Mouse (Mus musculus) forebrain, embryonic 14.5 days (tissue): ENCODE data around the gene Serpina11. TPM values are rescaled to one million over a fixed set of nuclear protein-coding genes. Genes with fewer than 3 reads are reported as not detected.

Experiments used
- ATAC-seq: fragments of 200-750 bp; cut with Nextera tagmentation; 2 replicates; pipeline ENCODE4 v1.8.0; 2017; ENCODE audit warnings: mild to moderate bottlenecking, moderate library complexity
- DNase-seq: peaks from one replicate; pipeline ENCODE4 v3.0.0-alpha.2; 2015; ENCODE audit warnings: low spot score
- H3K27ac ChIP-seq: fragments of 300-500 bp; sonication (generic); 2 replicates; pipeline ENCODE4 v1.5.1; 2014; ENCODE audit warnings: low read depth, mild to moderate bottlenecking, control low read depth, low read length, moderate library complexity
- H3K27me3 ChIP-seq: fragments of 300-500 bp; sonication (generic); replicated peaks from 2 replicates; pipeline ENCODE4 v1.6.1; 2014; ENCODE audit warnings: low read length, control low read depth, mixed read lengths; ENCODE audit not compliant: control insufficient read depth, insufficient read depth
- H3K36me3 ChIP-seq: fragments of 300-500 bp; sonication (generic); 2 replicates; pipeline ENCODE4 v1.6.1; 2014; ENCODE audit warnings: low read length, control low read depth; ENCODE audit not compliant: control insufficient read depth, insufficient read depth
- H3K4me1 ChIP-seq: fragments of 300-500 bp; sonication (generic); 2 replicates; pipeline ENCODE4 v1.6.1; 2014; ENCODE audit warnings: antibody characterized with exemption, low read length, control low read depth; ENCODE audit not compliant: control insufficient read depth, insufficient read depth
- H3K4me2 ChIP-seq: fragments of 300-500 bp; sonication (generic); 2 replicates; pipeline ENCODE4 v1.6.1; 2014; ENCODE audit warnings: mild to moderate bottlenecking, control low read depth, low read length
- H3K4me3 ChIP-seq: fragments of 300-500 bp; sonication (generic); 2 replicates; pipeline ENCODE4 v1.5.1; 2014; ENCODE audit warnings: low read depth, low read length, control low read depth
- H3K9ac ChIP-seq: fragments of 300-500 bp; sonication (generic); 2 replicates; pipeline ENCODE4 v1.6.1; 2014; ENCODE audit warnings: mild to moderate bottlenecking, low read length, control low read depth, moderate library complexity
- H3K9me3 ChIP-seq: fragments of 300-500 bp; sonication (generic); replicated peaks from 2 replicates; pipeline ENCODE4 v1.6.1; 2016; ENCODE audit warnings: low read length, control low read depth, mixed read lengths; ENCODE audit not compliant: control insufficient read depth
- WGBS: fragments of 180-500 bp; shearing (Covaris S2); extraction: QIAGEN DNeasy Blood & Tissue Kit; methylation state at CpG from one replicate; pipeline ENCODE4 v1.1.7; 2014; 5-methylcytosine and 5-hydroxymethylcytosine counted together
- polyA plus RNA-seq: library from polyadenylated mRNA; unstranded; fragments of >200 nt; fragmentation: Nextera tagmentation; extraction: Ambion mirVana; gene quantifications from 2 replicates; pipeline ENCODE4 v1.2.1, GENCODE M21; 2014

The Serpina11 gene
- polyA plus RNA-seq, 1 experiment from 2014 or later: not detected

- WGBS: 83% methylated on average over 7 of the region's 7 CpGs
- Histone ChIP-seq H3K36me3 (no peaks in the 10 kb centered on the region), H3K27me3 (no peaks in the 10 kb centered on the region), H3K4me3 (no peak overlapping the region), H3K4me2 (no peak overlapping the region), H3K9ac (no peak overlapping the region), H3K9me3 (no peaks in the 10 kb centered on the region), H3K27ac (no peak overlapping the region), H3K4me1 (no peaks in the 10 kb centered on the region)
- DNase-seq: peak; percentile 22
- peak; percentile 29; the same call in 1 of the 2 replicates for ATAC-seq
Observed at GRCm38 (mm10) chr12:103981646-103982360, 8.0 kb downstream of the Serpina11 start.

GRCm38 (mm10) chr12:103978294-103978693 is 11.5 kb downstream of the Serpina11 start:
- Histone ChIP-seq H3K4me1 (no peaks in the 10 kb centered on the region), H3K9ac (no peak overlapping the region), H3K27me3 (no peaks in the 10 kb centered on the region), H3K27ac (no peak overlapping the region), H3K9me3 (no peaks in the 10 kb centered on the region), H3K4me3 (no peak overlapping the region), H3K4me2 (no peak overlapping the region), H3K36me3 (no peaks in the 10 kb centered on the region)
- 92% methylated on average over 10 of the region's 10 CpGs for WGBS
- ATAC-seq (no peak), DNase-seq (no peak)

- 31% methylated on average over 5 of the region's 5 CpGs for WGBS
- no peak overlapping the region for H3K27ac ChIP-seq
- ATAC-seq (no peak), DNase-seq (peak; percentile 14)
- no peak overlapping the region for H3K4me3 ChIP-seq
- H3K27me3 ChIP-seq: no peaks in the 10 kb centered on the region
- no peak overlapping the region for H3K9ac ChIP-seq
- H3K4me2 ChIP-seq: no peak overlapping the region
- H3K4me1 ChIP-seq: no peaks in the 10 kb centered on the region
- H3K36me3 ChIP-seq: no peaks in the 10 kb centered on the region
- no peaks in the 10 kb centered on the region for H3K9me3 ChIP-seq
Observed at GRCm38 (mm10) chr12:103977846-103978245, 11.9 kb downstream of the Serpina11 start.

GRCm38 (mm10) chr12:103977060-103977459 is 12.7 kb downstream of the Serpina11 start:
- DNase-seq (no peak), ATAC-seq (no peak)
- H3K9ac ChIP-seq: no peak overlapping the region
- H3K4me3 ChIP-seq: no peak overlapping the region
- no peak overlapping the region for H3K4me2 ChIP-seq
- H3K27ac ChIP-seq: no peak overlapping the region
- H3K9me3 ChIP-seq: no peaks in the 10 kb centered on the region
- no peaks in the 10 kb centered on the region for H3K4me1 ChIP-seq
- WGBS: 42% methylated on average over 3 of the region's 3 CpGs
- no peaks in the 10 kb centered on the region for H3K36me3 ChIP-seq
- H3K27me3 ChIP-seq: no peaks in the 10 kb centered on the region

GRCm38 (mm10) chr12:103971080-103971479 is 18.7 kb downstream of the Serpina11 start:
- H3K9me3 ChIP-seq: 0 out of 2 replicates have a peak, but pooled peaks cover 3% of the 10 kb centered on the region
- H3K4me2 ChIP-seq: no peak overlapping the region
- no peaks in the 10 kb centered on the region for H3K36me3 ChIP-seq
- no peaks in the 10 kb centered on the region for H3K4me1 ChIP-seq
- H3K9ac ChIP-seq: no peak overlapping the region
- no peak for ATAC-seq
- DNase-seq: no peak
- H3K27ac ChIP-seq: no peak overlapping the region
- no peaks in the 10 kb centered on the region for H3K27me3 ChIP-seq
- 89% methylated on average over 4 of the region's 4 CpGs for WGBS
- no peak overlapping the region for H3K4me3 ChIP-seq

- H3K27me3 ChIP-seq: no peaks in the 10 kb centered on the region
- ATAC-seq: no peak
- WGBS: 90% methylated on average over 9 of the region's 9 CpGs
Observed at GRCm38 (mm10) chr12:103969577-103970116, 20.1 kb downstream of the Serpina11 start.

GRCm38 (mm10) chr12:103966761-103967160 is 23.0 kb downstream of the Serpina11 start:
- no peak overlapping the region for H3K4me3 ChIP-seq
- no peak overlapping the region for H3K27ac ChIP-seq
- 0 out of 2 replicates have a peak, but pooled peaks cover 3% of the 10 kb centered on the region for H3K9me3 ChIP-seq
- H3K4me2 ChIP-seq: no peak overlapping the region
- H3K36me3 ChIP-seq: no peaks in the 10 kb centered on the region
- no peak for ATAC-seq
- DNase-seq: no peak
- H3K9ac ChIP-seq: no peak overlapping the region
- WGBS: 66% methylated on average over 3 of the region's 3 CpGs
- H3K4me1 ChIP-seq: no peaks in the 10 kb centered on the region
- H3K27me3 ChIP-seq: no peaks in the 10 kb centered on the region

More at GRCm38 (mm10) chr12:103969577-103970116, 20.1 kb downstream of the Serpina11 start:
- 0 out of 2 replicates have a peak, but pooled peaks cover 3% of the 10 kb centered on the region for H3K9me3 ChIP-seq
- H3K4me1 ChIP-seq: no peaks in the 10 kb centered on the region
- no peaks in the 10 kb centered on the region for H3K36me3 ChIP-seq
- no peak overlapping the region for H3K4me3 ChIP-seq
- H3K9ac ChIP-seq: no peak overlapping the region
- no peak overlapping the region for H3K4me2 ChIP-seq
- no peak overlapping the region for H3K27ac ChIP-seq
- DNase-seq: no peak

- ATAC-seq: no peak
- H3K4me2 ChIP-seq: no peak overlapping the region
- no peaks in the 10 kb centered on the region for H3K36me3 ChIP-seq
- H3K27ac ChIP-seq: no peak overlapping the region
- DNase-seq: no peak
- 93% methylated on average over 4 of the region's 4 CpGs for WGBS
- no peaks in the 10 kb centered on the region for H3K27me3 ChIP-seq
- H3K4me3 ChIP-seq: no peak overlapping the region
- H3K9ac ChIP-seq: no peak overlapping the region
- no peaks in the 10 kb centered on the region for H3K4me1 ChIP-seq
- H3K9me3 ChIP-seq: no peaks in the 10 kb centered on the region
Observed at GRCm38 (mm10) chr12:103963288-103963687, 26.5 kb downstream of the Serpina11 start.

GRCm38 (mm10) chr12:103962860-103963259 is 26.9 kb downstream of the Serpina11 start:
- no peaks in the 10 kb centered on the region for H3K27me3 ChIP-seq
- H3K27ac ChIP-seq: no peak overlapping the region
- no peak overlapping the region for H3K4me3 ChIP-seq
- H3K9me3 ChIP-seq: no peaks in the 10 kb centered on the region
- H3K4me1 ChIP-seq: no peaks in the 10 kb centered on the region
- no peaks in the 10 kb centered on the region for H3K36me3 ChIP-seq
- H3K9ac ChIP-seq: no peak overlapping the region
- no peak for DNase-seq
- no peak overlapping the region for H3K4me2 ChIP-seq
- WGBS: 91% methylated on average over 8 of the region's 8 CpGs
- no peak for ATAC-seq
